Mouse (Mus musculus) cerebellum, adult 2 months (tissue): ENCODE measurements around the gene Krtcap3. TPM values are rescaled to one million over a fixed set of nuclear protein-coding genes. Genes with fewer than 3 reads are reported as not detected.
A peak's percentile ranks its signal among the peaks of the same experiment; 100 is the strongest.

Experiments used
- DNase-seq, 2 experiments: peaks; one replicate each; pipeline ENCODE4 v3.0.0; 2021
- H3K27ac ChIP-seq: fragments of 200-500 bp; 2 replicates; pipeline ENCODE4 v1.5.1; 2012; ENCODE audit warnings: low read length, control low read depth, inconsistent platforms; ENCODE audit not compliant: insufficient read depth
- H3K27me3 ChIP-seq: fragments of 200-500 bp; 2 replicates; pipeline ENCODE4 v1.6.1; 2012; ENCODE audit warnings: inconsistent platforms, mild to moderate bottlenecking, low read length, moderate library complexity; ENCODE audit not compliant: control insufficient read depth, insufficient read depth
- H3K4me1 ChIP-seq: fragments of 200-500 bp; 2 replicates; pipeline ENCODE4 v1.6.1; 2011; ENCODE audit warnings: low read length; ENCODE audit not compliant: control insufficient read depth, insufficient read depth
- H3K4me3 ChIP-seq: fragments of 200-500 bp; replicated peaks from 2 replicates; pipeline ENCODE3; 2011; ENCODE audit warnings: mild to moderate bottlenecking, low read depth, low read length, control low read depth; ENCODE audit not compliant: insufficient read depth
- CTCF ChIP-seq: fragments of 200-500 bp; IDR thresholded peaks from 2 replicates; pipeline ENCODE4 v1.5.1; 2011; ENCODE audit warnings: low read depth, mild to moderate bottlenecking, control low read depth, low read length, moderate library complexity, borderline replicate concordance; ENCODE audit not compliant: insufficient read depth
- POLR2A ChIP-seq: fragments of 200-500 bp; IDR thresholded peaks from 2 replicates; pipeline ENCODE4 v1.6.1; 2011; ENCODE audit warnings: low read length, control low read depth, borderline replicate concordance; ENCODE audit not compliant: insufficient read depth
- WGBS: fragments of 180-500 bp; shearing (Covaris S2); methylation state at CpG from one replicate; pipeline ENCODE4 v1.1.7; 2018; 5-methylcytosine and 5-hydroxymethylcytosine counted together
- polyA plus RNA-seq: library from polyadenylated mRNA; depleted of rRNA; stranded (reverse); fragments of >200 nt; gene quantifications from 2 replicates; pipeline ENCODE4 v1.2.3, GENCODE M21; 2012

The Krtcap3 gene
- polyA plus RNA-seq, 1 experiment: 4.3 TPM

GRCm38 (mm10) chr5:31219474-31219873 is 32.0 kb upstream of the Krtcap3 start:
- Histone ChIP-seq H3K4me1 (peaks cover 2% of the 10 kb centered on the region; the same call in 1 of the 2 replicates), H3K27me3 (no peaks in the 10 kb centered on the region), H3K4me3 (peak overlapping the region; percentile 76), H3K27ac (no peak overlapping the region)
- TF ChIP-seq CTCF: no peak
- TF ChIP-seq POLR2A: no peak
- no peak for DNase-seq
- 2% methylated on average over 11 of the region's 11 CpGs for WGBS

GRCm38 (mm10) chr5:31219911-31220447 is 31.5 kb upstream of the Krtcap3 start:
- DNase-seq: no peak
- TF ChIP-seq POLR2A: no peak
- WGBS: under 1% methylated on average over 40 of the region's 40 CpGs

DNA sequence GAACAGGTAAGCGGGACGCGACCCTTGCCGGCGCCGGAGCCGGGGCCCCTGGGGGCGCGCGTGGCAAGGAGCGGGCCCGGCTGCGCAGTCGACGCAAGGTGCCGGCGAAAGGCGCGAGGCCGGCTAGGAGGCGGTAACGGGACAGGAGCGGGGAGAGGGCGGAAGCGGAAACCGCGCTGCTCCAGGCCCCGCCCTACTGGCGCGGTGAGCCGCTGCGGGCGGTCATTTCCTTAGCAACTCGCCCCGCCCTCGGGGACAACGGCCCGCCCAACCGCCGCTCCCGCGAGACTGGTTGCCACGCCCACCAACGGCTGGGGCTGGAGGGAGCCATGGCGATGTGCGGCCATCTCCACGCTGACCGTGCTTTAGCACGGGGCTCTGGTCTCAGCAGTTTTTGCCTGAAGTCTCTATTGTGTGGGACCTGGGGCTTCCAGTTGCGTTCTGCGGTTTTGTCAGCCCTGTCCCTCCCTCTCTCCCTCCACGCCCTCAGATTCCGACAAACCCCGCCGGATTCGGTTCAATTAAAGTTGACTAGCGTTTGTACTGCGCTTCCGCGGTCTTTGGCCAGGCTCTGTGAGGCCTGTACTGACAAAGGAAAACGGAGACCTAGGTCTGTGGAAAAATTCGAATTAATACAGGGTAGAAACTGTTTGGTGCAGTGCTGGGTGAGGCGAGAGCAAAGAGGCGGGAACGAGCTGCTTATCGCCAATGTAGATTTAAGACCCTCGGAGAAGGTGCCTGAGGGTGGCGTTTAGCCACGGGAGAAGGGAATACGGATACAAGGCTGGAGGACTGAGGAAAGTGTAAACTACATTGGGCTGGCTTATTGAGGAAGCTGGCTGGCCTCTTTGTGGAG is 30.8 kb upstream of the Krtcap3 start, which contains the start of gene Ppm1g:
Ppm1g (minus strand) TSS at position 240 of the 856 bp plus-strand sequence.
- TF ChIP-seq CTCF: no peak
- peak; percentile 98 for TF ChIP-seq POLR2A
- under 1% methylated on average over 70 of the region's 70 CpGs for WGBS
- H3K4me3 ChIP-seq: peak within 1 kb of the TSS; percentile 90
- DNase-seq: peak; percentile 95 to 96
- H3K27ac ChIP-seq: peak within 1 kb of the TSS; percentile 67
- H3K27me3 ChIP-seq: no peaks in the 10 kb centered on the region
- H3K4me1 ChIP-seq: peaks cover 2% of the 10 kb centered on the region; the same call in 1 of the 2 replicates

More at GRCm38 (mm10) chr5:31219911-31220447, 31.5 kb upstream of the Krtcap3 start:
- Histone ChIP-seq H3K27ac (peak overlapping the region; percentile 35; the same call in 1 of the 2 replicates), H3K4me3 (peak overlapping the region; percentile 76), H3K27me3 (no peaks in the 10 kb centered on the region), H3K4me1 (peaks cover 2% of the 10 kb centered on the region; the same call in 1 of the 2 replicates)

DNA sequence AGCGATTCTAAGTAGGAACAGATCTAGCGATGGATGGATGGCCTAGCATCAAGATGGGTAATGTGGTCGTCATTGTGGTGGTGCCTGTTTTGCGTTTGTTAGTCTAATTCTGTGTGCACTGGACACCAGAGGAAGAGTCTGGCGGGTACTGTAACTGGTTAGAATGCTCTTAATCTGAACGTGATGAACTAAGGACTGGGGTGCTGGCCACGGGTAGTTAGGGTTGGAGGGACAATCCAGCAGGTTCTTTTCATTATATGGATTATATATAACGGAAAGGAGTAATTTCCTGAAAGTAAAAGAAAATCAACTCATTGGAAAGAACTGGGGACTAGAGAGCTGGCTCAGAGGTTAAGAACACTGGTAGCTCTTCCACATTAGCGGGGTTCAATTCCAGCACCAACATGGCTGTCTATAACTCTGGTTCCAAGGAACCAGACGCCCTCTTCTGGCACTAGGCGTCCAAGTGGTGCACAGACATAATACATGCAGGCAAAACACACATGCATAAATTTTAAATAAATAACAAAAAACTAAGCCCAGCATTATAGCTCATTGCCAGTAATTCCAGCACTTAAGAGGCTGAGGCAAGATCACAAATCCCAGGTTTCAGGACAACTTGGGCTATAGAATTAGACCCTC is 30.1 kb upstream of the Krtcap3 start:
- TF ChIP-seq CTCF (no peak), POLR2A (no peak)
- 12% methylated on average over 11 of the region's 11 CpGs for WGBS
- peak overlapping the region; percentile 90 for H3K4me3 ChIP-seq
- H3K27ac ChIP-seq: peak overlapping the region; percentile 67; the same call in 1 of the 2 replicates
- DNase-seq: peak in 1 of 2 experiments; percentile 24
- H3K27me3 ChIP-seq: no peaks in the 10 kb centered on the region
- peaks cover 2% of the 10 kb centered on the region; the same call in 1 of the 2 replicates for H3K4me1 ChIP-seq

DNA sequence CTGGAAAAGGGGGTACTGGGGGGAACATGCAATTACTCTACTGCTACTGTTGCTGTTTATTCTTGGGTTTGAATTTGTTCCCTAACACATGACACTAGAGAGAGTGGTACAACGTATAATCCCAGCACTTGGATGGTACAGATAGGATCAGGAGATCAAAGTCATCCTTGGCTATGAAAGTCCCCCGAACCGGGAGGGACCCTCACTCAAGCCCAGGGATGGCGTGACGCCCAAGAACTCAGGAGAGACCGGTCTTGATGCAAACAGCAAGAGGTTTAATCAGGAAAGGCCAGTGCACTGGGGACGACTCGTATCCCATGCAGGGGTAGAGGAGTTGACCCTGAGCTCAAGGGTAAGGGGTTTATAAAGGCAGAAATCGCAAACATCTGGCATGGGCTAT is 28.8 kb upstream of the Krtcap3 start:
- H3K4me3 ChIP-seq: no peak overlapping the region
- H3K27me3 ChIP-seq: no peaks in the 10 kb centered on the region
- no peak overlapping the region for H3K27ac ChIP-seq
- DNase-seq: no peak
- TF ChIP-seq POLR2A (no peak), CTCF (no peak)
- H3K4me1 ChIP-seq: peaks cover 2% of the 10 kb centered on the region; the same call in 1 of the 2 replicates
- WGBS: 94% methylated on average over 9 of the region's 9 CpGs

DNA sequence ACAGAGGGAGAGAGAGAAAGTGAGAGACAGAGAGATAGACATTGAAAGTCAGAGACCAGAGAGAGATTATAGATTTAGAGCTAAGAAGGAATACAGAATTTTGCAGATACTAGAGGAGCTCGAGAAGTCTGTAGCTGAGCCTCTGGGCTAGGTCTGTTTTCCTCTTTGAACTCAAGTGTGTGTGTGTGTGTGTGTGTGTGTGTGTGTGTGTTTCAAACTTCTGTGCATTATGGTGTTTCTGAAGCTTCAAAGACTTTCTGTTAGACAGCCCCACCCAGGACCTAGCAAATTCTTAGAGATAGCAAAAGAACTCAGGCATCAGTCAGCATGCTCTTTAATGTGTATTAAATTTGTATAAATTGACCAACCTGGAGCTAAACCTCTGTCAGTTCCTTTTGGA is 24.9 kb upstream of the Krtcap3 start:
- Histone ChIP-seq H3K4me3 (no peak overlapping the region), H3K27me3 (no peaks in the 10 kb centered on the region), H3K4me1 (no peaks in the 10 kb centered on the region), H3K27ac (no peak overlapping the region)
- 71% methylated on average over 1 of the region's 1 CpGs for WGBS
- no peak for DNase-seq
- TF ChIP-seq CTCF: no peak
- no peak for TF ChIP-seq POLR2A

DNA sequence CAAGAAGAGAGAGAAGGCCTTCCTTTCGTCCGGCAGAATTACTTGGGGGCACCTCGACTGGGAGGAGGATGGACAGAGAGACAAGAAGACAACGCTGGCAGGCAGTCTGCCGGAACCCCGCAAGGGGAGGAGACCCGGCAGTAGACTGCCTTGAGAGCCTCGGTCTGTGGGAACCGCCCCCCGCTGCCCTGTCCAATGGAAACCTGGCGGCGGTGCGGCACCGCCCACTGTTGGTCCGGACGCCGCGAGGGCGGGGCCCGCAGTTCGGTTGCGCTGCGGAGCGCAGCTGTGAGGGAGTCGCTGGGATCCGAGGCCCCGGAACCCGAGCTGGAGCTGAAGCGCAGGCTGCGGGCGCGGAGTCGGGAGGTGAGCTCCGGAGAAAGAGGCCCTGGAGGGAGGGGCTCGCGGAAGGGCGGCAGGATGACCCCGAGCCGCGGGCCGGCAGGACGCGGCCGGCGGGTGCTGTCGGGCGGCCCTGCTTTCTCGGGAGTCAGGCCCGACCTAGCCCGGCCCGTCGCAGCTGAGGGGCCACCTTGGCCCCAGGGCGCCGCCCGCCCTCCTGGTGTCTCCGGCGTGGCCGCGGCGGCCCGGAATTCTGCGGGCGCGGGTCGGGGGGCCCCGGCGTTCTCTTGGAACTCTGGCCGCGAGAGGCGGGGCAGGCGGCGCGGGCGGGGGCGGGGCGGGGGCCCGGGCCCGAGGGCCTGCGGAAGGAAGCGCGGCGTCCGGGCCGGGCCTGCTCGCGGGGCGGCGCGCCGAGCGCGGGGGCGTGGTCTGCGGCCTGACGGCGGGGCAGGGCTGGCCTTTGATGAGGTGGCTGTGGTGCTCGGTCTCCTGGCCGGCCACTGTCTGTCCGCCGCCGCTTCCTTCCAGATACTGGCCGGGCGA is 10.6 kb upstream of the Krtcap3 start, which contains the start of the genes Nrbp1 and Gm9970:
Nrbp1 (plus strand) TSS at position 228 of the 885 bp plus-strand sequence.
Gm9970 (minus strand) TSS at position 596 of the 885 bp plus-strand sequence.
- under 1% methylated on average over 98 of the region's 103 CpGs for WGBS
- peak; percentile 96 to 97 for DNase-seq
- peak within 1 kb of the TSS; percentile 96 for H3K4me3 ChIP-seq

More for the DNA sequence above, 10.6 kb upstream of the Krtcap3 start, which contains the start of the genes Nrbp1 and Gm9970:
- H3K27me3 ChIP-seq: no peaks in the 10 kb centered on the region
- TF ChIP-seq CTCF: no peak
- TF ChIP-seq POLR2A: peak; percentile 89; the same call in 1 of the 2 replicates
- H3K4me1 ChIP-seq: no peaks in the 10 kb centered on the region; the same call in 1 of the 2 replicates
- H3K27ac ChIP-seq: peak within 1 kb of the TSS; percentile 89
